Mouse (Mus musculus) bone marrow, adult 2 months (tissue): ENCODE measurements around the gene Tenm4. TPM values are rescaled to one million over a fixed set of nuclear protein-coding genes. Genes with fewer than 3 reads are reported as not detected.

Source experiments
- H3K27ac ChIP-seq: fragments of 200-500 bp; 2 replicates; pipeline ENCODE4 v1.5.1; 2012; ENCODE audit warnings: low read depth, mild to moderate bottlenecking, control low read depth, inconsistent platforms, low read length; ENCODE audit not compliant: control insufficient read depth, poor library complexity, insufficient read depth
- H3K4me1 ChIP-seq: fragments of 200-500 bp; 2 replicates; pipeline ENCODE4 v1.6.1; 2011; ENCODE audit warnings: low read length; ENCODE audit not compliant: control insufficient read depth, insufficient read depth
- H3K4me3 ChIP-seq: fragments of 200-500 bp; replicated peaks from 2 replicates; pipeline ENCODE3; 2011; ENCODE audit warnings: mild to moderate bottlenecking, low read depth, low read length, control low read depth; ENCODE audit not compliant: control insufficient read depth
- CTCF ChIP-seq: fragments of 200-500 bp; IDR thresholded peaks from 2 replicates; pipeline ENCODE4 v1.5.1; 2011; ENCODE audit warnings: low read length, control low read depth; ENCODE audit not compliant: control insufficient read depth, insufficient read depth
- POLR2A ChIP-seq: fragments of 200-500 bp; IDR thresholded peaks from 2 replicates; pipeline ENCODE4 v1.6.1; 2011; ENCODE audit warnings: low read depth, mild to moderate bottlenecking, control low read depth, low read length, borderline replicate concordance; ENCODE audit not compliant: control insufficient read depth
- WGBS: fragments of 180-500 bp; shearing (Covaris S2); methylation state at CpG from one replicate; pipeline ENCODE4 v1.1.7; 2018; 5-methylcytosine and 5-hydroxymethylcytosine counted together
- polyA plus RNA-seq: library from polyadenylated mRNA; stranded (reverse); fragments of >200 nt; gene quantifications from 2 replicates; pipeline ENCODE4 v1.2.4, GENCODE M21; 2011; ENCODE audit warnings: low replicate concordance; ENCODE audit not compliant: missing spikeins, insufficient read depth, insufficient read length

The Tenm4 gene
- polyA plus RNA-seq, 1 experiment = 1.3 TPM

- Histone ChIP-seq H3K4me3 (no peak overlapping the region), H3K4me1 (no peaks in the 10 kb centered on the region), H3K27ac (no peak overlapping the region)
- TF ChIP-seq POLR2A (no peak), CTCF (no peak)
- 65% methylated on average over 4 of the region's 4 CpGs for WGBS
These were observed 71.5 kb downstream of the Tenm4 start for GRCm38 (mm10) chr7:96242328-96243185.

GRCm38 (mm10) chr7:96244796-96245195, 73.8 kb downstream of the Tenm4 start:
- H3K27ac ChIP-seq = no peak overlapping the region
- no peaks in the 10 kb centered on the region for H3K4me1 ChIP-seq
- 42% methylated on average over 1 of the region's 1 CpGs for WGBS
- no peak overlapping the region for H3K4me3 ChIP-seq
- no peak for TF ChIP-seq CTCF
- no peak for TF ChIP-seq POLR2A

GRCm38 (mm10) chr7:96259630-96260029, 88.6 kb downstream of the Tenm4 start:
- no peak overlapping the region for H3K27ac ChIP-seq
- WGBS = 68% methylated on average over 6 of the region's 6 CpGs
- no peak overlapping the region for H3K4me3 ChIP-seq
- no peaks in the 10 kb centered on the region for H3K4me1 ChIP-seq
- TF ChIP-seq CTCF (no peak), POLR2A (no peak)

GRCm38 (mm10) chr7:96262182-96262581, 91.1 kb downstream of the Tenm4 start:
- TF ChIP-seq POLR2A = no peak
- no peak for TF ChIP-seq CTCF
- H3K4me3 ChIP-seq = no peak overlapping the region
- no peaks in the 10 kb centered on the region for H3K4me1 ChIP-seq
- no peak overlapping the region for H3K27ac ChIP-seq

- H3K27ac ChIP-seq = no peak overlapping the region; the same call in 1 of the 2 replicates
- H3K4me3 ChIP-seq = no peak overlapping the region
- H3K4me1 ChIP-seq = no peaks in the 10 kb centered on the region
- 64% methylated on average over 1 of the region's 1 CpGs for WGBS
- TF ChIP-seq POLR2A (no peak), CTCF (no peak)
These were observed 94.9 kb downstream of the Tenm4 start for GRCm38 (mm10) chr7:96265941-96266340.

- H3K4me1 ChIP-seq = no peaks in the 10 kb centered on the region
- WGBS = 33% methylated on average over 6 of the region's 6 CpGs
These were observed 96.2 kb downstream of the Tenm4 start for GRCm38 (mm10) chr7:96267266-96267665.

GRCm38 (mm10) chr7:96270684-96271083, 99.6 kb downstream of the Tenm4 start:
- WGBS = 84% methylated on average over 4 of the region's 4 CpGs

More at GRCm38 (mm10) chr7:96267266-96267665, 96.2 kb downstream of the Tenm4 start:
- Histone ChIP-seq H3K4me3 (peak overlapping the region; percentile 7), H3K27ac (peak overlapping the region; percentile 73; the same call in 1 of the 2 replicates)
- TF ChIP-seq POLR2A (no peak), CTCF (no peak)

GRCm38 (mm10) chr7:96272068-96272467, 101.0 kb downstream of the Tenm4 start:
- no peaks in the 10 kb centered on the region for H3K4me1 ChIP-seq
- H3K27ac ChIP-seq = no peak overlapping the region
- no peak overlapping the region for H3K4me3 ChIP-seq
- TF ChIP-seq POLR2A (no peak), CTCF (no peak)
- WGBS = 77% methylated on average over 3 of the region's 3 CpGs

More at GRCm38 (mm10) chr7:96270684-96271083, 99.6 kb downstream of the Tenm4 start:
- Histone ChIP-seq H3K4me3 (no peak overlapping the region), H3K27ac (no peak overlapping the region), H3K4me1 (no peaks in the 10 kb centered on the region)
- TF ChIP-seq CTCF (no peak), POLR2A (no peak)
